Mouse (Mus musculus) forebrain, embryonic 13.5 days (tissue): ENCODE results near the gene Esr1. TPM values are rescaled to one million over a fixed set of nuclear protein-coding genes. Genes with fewer than 3 reads are reported as not detected.
"Not testable (repeated sequence)": the region's sequence is repeated elsewhere in the genome, so short reads cannot be mapped to it uniquely, and the experiment has no call there.

Experiments
- ATAC-seq: fragments of 200-750 bp; cut with Nextera tagmentation; 2 replicates; pipeline ENCODE4 v1.8.0; 2017
- H3K27ac ChIP-seq: fragments of 300-500 bp; sonication (generic); 2 replicates; pipeline ENCODE4 v1.5.1; 2015; ENCODE audit warnings: inconsistent platforms, mild to moderate bottlenecking, moderate library complexity
- H3K27me3 ChIP-seq: fragments of 300-500 bp; sonication (generic); 2 replicates; pipeline ENCODE4 v1.6.1; 2015; ENCODE audit warnings: mild to moderate bottlenecking, inconsistent platforms
- H3K36me3 ChIP-seq: fragments of 300-500 bp; sonication (generic); 2 replicates; pipeline ENCODE4 v1.6.1; 2015; ENCODE audit warnings: mild to moderate bottlenecking, inconsistent platforms; ENCODE audit not compliant: poor library complexity, severe bottlenecking
- H3K4me1 ChIP-seq: fragments of 300-500 bp; sonication (generic); 2 replicates; pipeline ENCODE4 v1.6.1; 2015; ENCODE audit warnings: inconsistent platforms
- H3K4me2 ChIP-seq: fragments of 300-500 bp; sonication (generic); 2 replicates; pipeline ENCODE4 v1.6.1; 2015; ENCODE audit warnings: inconsistent platforms, mild to moderate bottlenecking, moderate library complexity
- H3K4me3 ChIP-seq: fragments of 300-500 bp; sonication (generic); 2 replicates; pipeline ENCODE4 v1.5.1; 2015; ENCODE audit warnings: mild to moderate bottlenecking, inconsistent platforms
- H3K9ac ChIP-seq: fragments of 300-500 bp; sonication (generic); 2 replicates; pipeline ENCODE4 v1.6.1; 2015; ENCODE audit warnings: mild to moderate bottlenecking, inconsistent platforms
- H3K9me3 ChIP-seq: fragments of 300-500 bp; sonication (generic); replicated peaks from 2 replicates; pipeline ENCODE4 v1.6.1; 2016; ENCODE audit warnings: inconsistent platforms
- WGBS: fragments of 180-500 bp; shearing (Covaris S2); methylation state at CpG from one replicate; pipeline ENCODE4 v1.1.7; 2015; 5-methylcytosine and 5-hydroxymethylcytosine counted together
- polyA plus RNA-seq: library from polyadenylated mRNA; unstranded; fragments of >200 nt; fragmentation: Nextera tagmentation; extraction: Ambion mirVana; gene quantifications from 2 replicates; pipeline ENCODE4 v1.2.1, GENCODE M21; 2015

Esr1 gene
- polyA plus RNA-seq, 1 experiment from 2014 or later = not detected

DNA sequence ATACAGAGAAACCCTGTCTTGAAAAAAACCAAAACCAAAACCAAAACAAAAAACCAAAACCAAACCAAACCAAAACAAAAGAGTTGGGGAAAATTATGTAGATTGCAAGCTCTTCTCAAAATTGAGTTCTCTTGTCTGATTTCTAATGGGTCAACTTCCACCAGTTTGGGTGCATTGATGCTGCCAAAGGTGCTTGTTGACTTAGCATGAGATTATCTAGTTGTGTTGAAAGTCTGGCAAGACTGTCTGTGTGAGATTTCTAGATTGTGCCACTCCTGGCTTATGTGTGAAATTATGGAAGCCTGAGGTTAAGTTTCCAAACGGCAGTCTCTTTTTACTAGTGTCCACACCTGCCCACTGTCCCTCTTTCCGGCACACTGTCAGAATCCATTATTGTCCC lies 55.6 kb downstream of the Esr1 start:
- no peak for ATAC-seq
- Histone ChIP-seq H3K9me3 (no peaks in the 10 kb centered on the region), H3K36me3 (no peaks in the 10 kb centered on the region), H3K4me3 (no peak overlapping the region), H3K27ac (no peak overlapping the region), H3K4me1 (no peaks in the 10 kb centered on the region), H3K4me2 (no peak overlapping the region), H3K9ac (no peak overlapping the region), H3K27me3 (no peaks in the 10 kb centered on the region)
- 85% methylated on average over 2 of the region's 2 CpGs for WGBS

- Histone ChIP-seq H3K9ac (no peak overlapping the region), H3K4me3 (no peak overlapping the region), H3K27me3 (no peaks in the 10 kb centered on the region), H3K4me1 (no peaks in the 10 kb centered on the region), H3K36me3 (no peaks in the 10 kb centered on the region), H3K27ac (no peak overlapping the region), H3K4me2 (no peak overlapping the region), H3K9me3 (no peaks in the 10 kb centered on the region)
- WGBS = 87% methylated on average over 2 of the region's 2 CpGs
- ATAC-seq = no peak
These were observed 58.7 kb downstream of the Esr1 start for GRCm38 (mm10) chr10:4670053-4670452.

DNA sequence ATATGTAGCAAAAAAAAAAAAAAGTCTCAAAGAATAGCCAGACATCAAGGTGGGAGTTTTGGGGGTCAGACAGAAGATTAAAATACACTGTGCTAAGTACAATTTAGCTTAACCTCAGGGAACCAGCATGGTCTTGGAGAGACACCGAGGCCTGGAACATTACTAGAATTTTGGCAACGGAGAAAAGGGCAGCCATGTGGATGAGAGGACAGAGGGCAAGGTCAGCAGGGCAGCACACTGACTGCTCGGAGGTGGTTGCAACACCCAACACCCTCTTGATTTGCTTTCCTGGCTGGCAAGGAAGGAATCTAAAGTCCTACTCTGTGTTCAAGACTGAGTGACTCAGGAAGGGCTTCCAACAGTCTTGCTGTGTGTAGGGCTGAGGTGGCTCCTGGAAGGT lies 60.5 kb downstream of the Esr1 start:
- Histone ChIP-seq H3K27me3 (no peaks in the 10 kb centered on the region), H3K36me3 (no peaks in the 10 kb centered on the region), H3K9ac (no peak overlapping the region), H3K9me3 (no peaks in the 10 kb centered on the region), H3K27ac (no peak overlapping the region), H3K4me3 (no peak overlapping the region), H3K4me2 (no peak overlapping the region), H3K4me1 (no peaks in the 10 kb centered on the region)
- 83% methylated on average over 3 of the region's 3 CpGs for WGBS
- ATAC-seq = no peak

DNA sequence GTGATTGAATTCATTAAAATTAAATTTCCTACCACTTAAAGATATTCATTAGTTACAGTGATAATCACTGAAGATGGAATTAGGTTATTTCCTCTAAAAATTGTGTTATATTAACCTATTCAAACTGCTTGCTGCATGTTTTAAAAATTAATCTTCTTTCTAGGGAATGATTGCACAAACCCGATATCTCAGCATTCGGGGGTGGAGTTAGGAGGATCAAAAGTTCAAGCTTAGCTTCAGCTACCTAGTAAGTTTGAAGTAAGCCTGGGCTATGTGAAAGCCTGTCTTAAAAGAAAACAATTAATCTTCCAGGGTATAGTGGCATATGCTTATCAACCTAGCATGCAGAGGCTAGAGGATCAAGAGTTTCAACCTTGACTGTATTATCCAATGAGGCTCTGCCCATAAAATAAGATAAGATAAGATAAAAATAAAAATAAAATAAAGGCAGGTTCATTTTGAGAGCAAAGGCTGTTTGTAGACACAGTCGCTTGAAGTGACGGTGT lies 62.0 kb downstream of the Esr1 start:
- no peak overlapping the region for H3K9ac ChIP-seq
- no peak for ATAC-seq
- no peak overlapping the region for H3K27ac ChIP-seq
- H3K9me3 ChIP-seq = no peaks in the 10 kb centered on the region
- H3K4me1 ChIP-seq = no peaks in the 10 kb centered on the region
- no peaks in the 10 kb centered on the region for H3K27me3 ChIP-seq
- 88% methylated on average over 4 of the region's 4 CpGs for WGBS
- no peak overlapping the region for H3K4me3 ChIP-seq
- H3K36me3 ChIP-seq = no peaks in the 10 kb centered on the region
- H3K4me2 ChIP-seq = no peak overlapping the region

DNA sequence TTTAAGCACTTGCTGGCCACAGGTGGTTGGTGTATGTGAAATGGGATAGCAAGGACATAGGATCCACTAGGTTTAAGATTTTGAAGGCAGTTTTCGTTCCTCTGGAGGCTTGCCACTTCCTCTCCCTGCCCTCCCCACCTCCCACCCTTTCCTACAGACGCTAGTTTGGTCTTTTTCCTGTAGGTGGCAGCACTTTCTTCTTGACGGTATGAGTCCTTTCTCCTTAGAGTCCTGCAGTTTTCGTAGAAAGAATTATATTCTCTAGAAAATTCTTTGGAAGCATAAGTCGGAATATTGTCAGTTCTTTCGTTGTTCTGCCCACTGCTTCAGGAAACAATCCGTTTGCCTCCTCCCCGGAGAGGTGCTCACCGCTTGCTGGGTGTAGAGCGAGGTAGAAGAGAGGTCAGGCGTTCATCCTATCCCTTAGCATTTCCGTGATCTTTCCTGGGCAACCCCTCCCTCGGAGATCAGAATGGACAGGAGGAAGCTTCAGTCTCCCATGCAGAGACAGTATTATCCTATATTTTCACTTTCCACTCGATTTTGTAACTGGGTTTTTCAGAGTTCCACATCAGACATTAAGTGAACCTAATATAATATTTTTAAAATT lies 63.7 kb downstream of the Esr1 start:
- H3K4me2 ChIP-seq = peak overlapping the region; percentile 28; the same call in 1 of the 2 replicates
- WGBS = 22% methylated on average over 14 of the region's 14 CpGs
- not testable (repeated sequence) for H3K27me3 ChIP-seq, H3K4me3 ChIP-seq, H3K36me3 ChIP-seq, H3K9ac ChIP-seq, H3K27ac ChIP-seq, H3K9me3 ChIP-seq, H3K4me1 ChIP-seq
- peak; percentile 78 for ATAC-seq

DNA sequence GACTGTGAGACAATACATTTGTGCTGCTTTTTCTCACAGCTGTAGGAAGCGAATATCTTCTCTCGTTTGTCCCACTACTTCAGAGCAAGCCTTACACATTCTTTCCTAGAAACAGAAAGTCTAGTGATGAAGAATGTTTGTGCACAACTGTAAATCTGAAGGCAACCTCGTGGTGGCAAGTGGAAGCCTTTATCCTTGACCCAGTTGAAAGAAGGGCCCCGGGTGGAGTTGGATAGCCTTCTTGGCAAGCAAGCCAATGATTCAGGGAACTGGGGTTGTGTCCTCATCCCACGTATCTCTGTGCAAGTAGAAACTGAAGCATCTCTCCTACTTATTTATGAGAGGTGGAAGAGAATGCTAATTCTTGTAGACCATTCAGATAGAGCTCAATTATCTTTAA lies 71.7 kb downstream of the Esr1 start:
- Histone ChIP-seq H3K4me2 (no peak overlapping the region), H3K4me3 (no peak overlapping the region), H3K27ac (no peak overlapping the region), H3K9me3 (no peaks in the 10 kb centered on the region), H3K27me3 (no peaks in the 10 kb centered on the region), H3K9ac (no peak overlapping the region), H3K4me1 (no peaks in the 10 kb centered on the region), H3K36me3 (no peaks in the 10 kb centered on the region)
- WGBS = 85% methylated on average over 5 of the region's 5 CpGs
- ATAC-seq = no peak

GRCm38 (mm10) chr10:4683711-4684265 lies 72.4 kb downstream of the Esr1 start:
- Histone ChIP-seq H3K27ac (no peak overlapping the region), H3K9me3 (no peaks in the 10 kb centered on the region), H3K4me1 (no peaks in the 10 kb centered on the region), H3K36me3 (no peaks in the 10 kb centered on the region), H3K27me3 (no peaks in the 10 kb centered on the region), H3K9ac (no peak overlapping the region), H3K4me2 (no peak overlapping the region), H3K4me3 (no peak overlapping the region)
- WGBS = 92% methylated on average over 12 of the region's 12 CpGs
- ATAC-seq = no peak

- 94% methylated on average over 7 of the region's 7 CpGs for WGBS
- no peak overlapping the region for H3K4me2 ChIP-seq
- ATAC-seq = no peak
These were observed 83.0 kb downstream of the Esr1 start for GRCm38 (mm10) chr10:4694336-4694865.

DNA sequence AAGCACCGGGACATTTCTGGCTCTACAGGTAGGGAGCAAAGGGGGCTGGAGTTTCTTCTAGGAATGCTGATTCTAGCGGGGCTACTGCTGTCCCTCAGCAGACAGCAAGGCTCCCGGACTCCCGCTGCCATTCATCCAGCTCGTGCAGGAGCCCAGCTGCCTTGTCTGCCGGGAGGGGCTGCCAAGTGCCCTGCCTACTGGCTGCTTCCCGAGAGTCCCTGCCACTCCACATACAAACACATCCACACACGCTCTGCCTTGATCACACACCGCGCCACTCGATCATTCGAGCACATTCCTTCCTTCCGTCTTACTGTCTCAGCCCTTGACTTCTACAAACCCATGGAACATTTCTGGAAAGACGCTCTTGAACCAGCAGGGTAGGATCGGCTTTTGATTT lies 98.5 kb downstream of the Esr1 start:
- peak; percentile 68 for ATAC-seq

More at GRCm38 (mm10) chr10:4694336-4694865, 83.0 kb downstream of the Esr1 start:
- Histone ChIP-seq H3K27me3 (no peaks in the 10 kb centered on the region), H3K9me3 (no peaks in the 10 kb centered on the region), H3K36me3 (no peaks in the 10 kb centered on the region), H3K4me1 (no peaks in the 10 kb centered on the region), H3K9ac (no peak overlapping the region), H3K27ac (no peak overlapping the region), H3K4me3 (no peak overlapping the region)

DNA sequence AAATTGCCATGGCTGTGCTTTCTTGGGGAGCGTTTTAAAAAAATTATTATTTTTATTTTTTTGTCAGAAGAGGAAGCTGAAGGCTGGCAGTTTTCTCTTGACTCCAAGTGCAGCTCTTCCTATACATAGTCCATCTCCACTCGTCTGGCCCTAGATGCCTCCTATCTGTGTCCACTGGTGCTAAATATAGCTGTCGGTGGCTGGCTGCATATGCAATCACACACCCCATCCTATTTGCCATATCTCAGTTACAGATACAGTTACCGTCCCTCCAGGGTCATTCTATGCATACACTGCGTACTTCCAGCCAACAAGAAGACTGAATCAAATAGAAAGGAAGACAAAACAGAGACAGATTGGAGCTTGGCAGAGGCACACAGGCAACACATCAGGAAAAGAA lies 100.0 kb downstream of the Esr1 start:
- Histone ChIP-seq H3K4me2 (peak overlapping the region; percentile 98), H3K9ac (no peak overlapping the region), H3K27ac (no peak overlapping the region), H3K4me1 (peaks cover 20% of the 10 kb centered on the region), H3K4me3 (no peak overlapping the region), H3K36me3 (no peaks in the 10 kb centered on the region), H3K9me3 (no peaks in the 10 kb centered on the region), H3K27me3 (peaks cover 45% of the 10 kb centered on the region)
- 53% methylated on average over 5 of the region's 5 CpGs for WGBS
- ATAC-seq = no peak

More for the DNA sequence above, 98.5 kb downstream of the Esr1 start:
- peak overlapping the region; percentile 32 for H3K4me3 ChIP-seq
- no peak overlapping the region for H3K27ac ChIP-seq
- H3K27me3 ChIP-seq = peaks cover 45% of the 10 kb centered on the region
- peak overlapping the region; percentile 51 for H3K9ac ChIP-seq
- H3K36me3 ChIP-seq = no peaks in the 10 kb centered on the region
- peak overlapping the region; percentile 64 for H3K4me2 ChIP-seq
- peaks cover 20% of the 10 kb centered on the region for H3K4me1 ChIP-seq
- WGBS = 4% methylated on average over 15 of the region's 15 CpGs
- H3K9me3 ChIP-seq = no peaks in the 10 kb centered on the region

DNA sequence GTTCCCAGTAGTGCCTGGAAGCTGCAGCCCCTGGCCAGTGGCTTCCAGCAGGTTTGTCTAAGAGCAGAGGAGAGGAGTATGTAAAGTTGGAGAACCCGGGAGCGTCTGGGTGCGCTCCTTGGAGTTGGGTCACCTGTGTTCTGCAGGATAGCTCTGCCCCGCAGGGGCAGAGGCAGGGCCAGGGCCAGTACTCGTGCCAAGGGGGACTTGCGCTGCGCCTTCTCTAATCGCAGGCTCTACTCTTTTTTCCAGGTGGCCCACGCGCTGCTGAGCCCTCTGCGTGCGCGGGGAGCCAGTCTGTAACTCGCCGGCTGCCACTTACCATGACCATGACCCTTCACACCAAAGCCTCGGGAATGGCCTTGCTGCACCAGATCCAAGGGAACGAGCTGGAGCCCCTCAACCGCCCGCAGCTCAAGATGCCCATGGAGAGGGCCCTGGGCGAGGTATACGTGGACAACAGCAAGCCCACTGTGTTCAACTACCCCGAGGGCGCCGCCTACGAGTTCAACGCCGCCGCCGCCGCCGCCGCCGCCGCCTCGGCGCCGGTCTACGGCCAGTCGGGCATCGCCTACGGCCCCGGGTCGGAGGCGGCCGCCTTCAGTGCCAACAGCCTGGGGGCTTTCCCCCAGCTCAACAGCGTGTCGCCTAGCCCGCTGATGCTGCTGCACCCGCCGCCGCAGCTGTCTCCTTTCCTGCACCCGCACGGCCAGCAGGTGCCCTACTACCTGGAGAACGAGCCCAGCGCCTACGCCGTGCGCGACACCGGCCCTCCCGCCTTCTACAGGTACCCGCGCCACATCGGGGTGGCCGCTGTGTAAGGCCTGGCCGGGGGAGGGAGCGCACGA lies 100.9 kb downstream of the Esr1 start:
- Histone ChIP-seq H3K36me3 (no peaks in the 10 kb centered on the region), H3K27ac (no peak overlapping the region), H3K27me3 (peaks cover 45% of the 10 kb centered on the region), H3K4me2 (peak overlapping the region; percentile 98), H3K4me3 (peak overlapping the region; percentile 56), H3K9ac (peak overlapping the region; percentile 66), H3K4me1 (peaks cover 20% of the 10 kb centered on the region), H3K9me3 (no peaks in the 10 kb centered on the region)
- 1% methylated on average over 63 of the region's 68 CpGs for WGBS
- ATAC-seq = peak; percentile 79

DNA sequence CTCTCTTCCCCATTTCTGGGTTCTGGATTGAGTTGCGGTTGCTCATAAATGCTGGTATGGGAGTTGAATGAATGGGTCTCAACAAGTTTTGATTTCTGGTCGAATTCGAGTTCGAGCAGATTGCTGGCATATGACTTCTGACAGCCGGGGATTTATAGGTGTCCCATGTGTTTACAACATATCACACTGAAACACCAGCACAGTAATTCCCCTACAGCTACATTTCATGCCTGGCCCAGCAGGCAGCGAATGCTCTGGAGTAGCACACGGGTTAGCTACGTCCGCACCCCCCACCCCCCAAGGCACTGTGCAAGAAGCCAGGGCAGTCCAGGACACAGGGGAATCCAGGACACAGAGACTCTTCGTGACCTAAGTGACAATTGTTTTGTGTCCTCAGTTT lies 102.0 kb downstream of the Esr1 start:
- Histone ChIP-seq H3K27ac (no peak overlapping the region), H3K9ac (no peak overlapping the region), H3K4me3 (no peak overlapping the region), H3K4me2 (no peak overlapping the region), H3K9me3 (no peaks in the 10 kb centered on the region), H3K4me1 (peaks cover 20% of the 10 kb centered on the region), H3K36me3 (no peaks in the 10 kb centered on the region), H3K27me3 (peaks cover 45% of the 10 kb centered on the region)
- no peak for ATAC-seq
- 69% methylated on average over 10 of the region's 10 CpGs for WGBS
